Mouse (Mus musculus): ENCODE measurements at regions not wholly inside any gene's neighbourhood (a gene's known extent, or its start where the extent isn't known, plus 50 kb on each side); places are given as distances from the start of the nearest gene placed in this dataset.

DNA sequence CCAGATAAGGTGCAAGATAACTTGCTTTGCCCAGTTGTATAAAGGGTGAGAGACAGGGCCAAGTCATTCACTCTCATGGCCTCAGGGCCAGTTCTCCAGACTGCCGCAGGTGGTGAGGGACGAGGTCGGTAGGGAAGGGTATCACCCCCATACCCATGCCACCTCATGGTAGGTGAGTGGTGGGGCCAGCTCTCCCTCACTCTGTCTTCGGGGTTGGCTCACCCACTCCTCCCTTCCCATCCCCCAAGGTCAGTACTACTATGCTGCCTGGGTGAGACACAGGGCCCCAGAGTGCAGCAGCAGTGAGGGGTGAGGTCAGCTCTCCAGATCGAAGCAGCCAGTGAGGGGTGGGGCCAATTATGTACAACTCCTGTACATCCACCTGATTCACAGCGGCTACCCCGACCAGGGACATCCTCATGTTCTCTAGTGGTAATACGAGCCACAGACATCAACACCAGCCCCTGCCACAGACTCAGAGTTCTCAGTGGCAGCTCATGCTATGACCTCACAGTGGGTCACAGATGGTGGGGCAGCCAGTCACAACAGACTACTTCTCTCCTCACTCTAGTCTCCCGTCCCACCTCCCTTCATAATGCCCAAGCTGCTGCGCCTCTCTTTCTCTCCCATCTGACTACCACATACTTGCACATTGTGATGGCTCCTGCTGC is 138.5 kb upstream of the Tmpo start:
- TF ChIP-seq CTCF (IDR thresholded peaks at IDR 0.05; ENCODE audit: low read depth, low read length) (no peak), POLR2A (IDR thresholded peaks at IDR 0.05; ENCODE audit: extremely low read depth, insufficient read depth, low read length) (no peak)

Measured in liver, adult 2 months (tissue).